In genomic region chr11:11825670-11826069, GRCm38 (mm10) we compare ENCODE assay signal across 13 mouse cellular contexts. TPM values are rescaled to one million over a fixed set of nuclear protein-coding genes. Genes with fewer than 3 reads are reported as not detected.
A peak's percentile ranks its signal among the peaks of the same experiment; 100 is the strongest.
DNase-seq lines count a peak whose midpoint lies in the region; ATAC-seq and TF ChIP-seq lines count a peak whose summit lies in the region.
"Had no signal": no experiment of that assay in that cellular context is flagged by ENCODE, and none has a peak within 500 bp of the region (broad histone marks: within the 10 kb centered on the region; RNA-seq: fewer than 3 reads in every experiment).

No protein-coding gene starts in this region.

- peak overlapping the region; percentile 79 for H3K27ac ChIP-seq in hindbrain, embryonic 12.5 days
- no peak overlapping the region; the same call in 1 of the 2 replicates for H3K27ac ChIP-seq in hindbrain, embryonic 11.5 days (ENCODE audit: low read depth, low read length)
- H3K27ac ChIP-seq in MEL (ENCODE audit: control insufficient read depth, low read depth, low read length), result no peak overlapping the region
- 0 out of 2 replicates have a peak overlapping the region, but pooled peaks have one; percentile 39 for H3K27ac ChIP-seq in limb, embryonic 11.5 days (replicated peaks; ENCODE audit: low read depth, low read length)
- H3K27ac ChIP-seq: hindbrain, embryonic 15.5 days; macrophage had no signal

- H3K9ac ChIP-seq in hindbrain, embryonic 12.5 days, result no peak overlapping the region
- H3K9ac ChIP-seq in hindbrain, embryonic 11.5 days (ENCODE audit: low read depth, low read length), result no peak overlapping the region
- no peak overlapping the region for H3K9ac ChIP-seq in MEL (ENCODE audit: control insufficient read depth, low read depth, low read length, poor library complexity, severe bottlenecking)
- H3K9ac ChIP-seq in limb, embryonic 11.5 days (ENCODE audit: low read length), result no peak overlapping the region
- H3K9ac ChIP-seq: hindbrain, embryonic 15.5 days had no signal

- peaks cover 66% of the 10 kb centered on the region for H3K4me1 ChIP-seq in hindbrain, embryonic 12.5 days
- peaks cover 20% of the 10 kb centered on the region for H3K4me1 ChIP-seq in hindbrain, embryonic 11.5 days (replicated peaks; ENCODE audit: control insufficient read depth, insufficient read depth, low read length)
- H3K4me1 ChIP-seq in MEL (ENCODE audit: control insufficient read depth in 1 of 2, insufficient read depth in 2 of 2, low read length in 2 of 2), result peaks cover 0 to 9% of the 10 kb centered on the region in 2 experiments; a peak in 1 of 4 replicates
- peaks cover 54% of the 10 kb centered on the region for H3K4me1 ChIP-seq in limb, embryonic 11.5 days (ENCODE audit: control insufficient read depth, insufficient read depth, low read length)

- peak; percentile 41 to 85 for DNase-seq in adrenal gland, adult (ENCODE audit: inconsistent age in 2 of 2, low spot score in 1 of 2)
- no peak for DNase-seq in adrenal gland, postnatal 4 days (ENCODE audit: low spot score in 2 of 2)
- DNase-seq in hindbrain, embryonic 11.5 days (ENCODE audit: low spot score), result no peak
- DNase-seq in MEL (ENCODE audit: low read depth, low spot score), result peak; percentile 41
- DNase-seq in limb, embryonic 11.5 days (ENCODE audit: low spot score), result no peak
- no peak for DNase-seq in Muller cell, postnatal 12 days (ENCODE audit: inconsistent ontology term)
- DNase-seq: cerebellum, adult 2 months; layer of hippocampus, adult 9-11 months; thymus, postnatal 4 days had no signal

- no peak for TF ChIP-seq CTCF in MEL (IDR thresholded peaks at IDR 0.05 in 2 of 3, conservative IDR thresholded peaks at IDR 0.05 in 1 of 3; ENCODE audit: control insufficient read depth in 1 of 3, insufficient read depth in 1 of 3, low read depth in 2 of 3, low read length in 3 of 3, poor library complexity in 1 of 3, severe bottlenecking in 1 of 3)

- no peaks in the 10 kb centered on the region for H3K79me2 ChIP-seq in MEL (ENCODE audit: control insufficient read depth, insufficient read depth, low read length, poor library complexity)

- H3K4me3 ChIP-seq in hindbrain, embryonic 12.5 days, result no peak overlapping the region
- no peak overlapping the region for H3K4me3 ChIP-seq in hindbrain, embryonic 11.5 days (ENCODE audit: low read depth, low read length)
- H3K4me3 ChIP-seq in MEL (ENCODE audit: control insufficient read depth in 1 of 2, insufficient read depth in 1 of 2, low read depth in 2 of 2, low read length in 2 of 2), result no peak overlapping the region
- no peak overlapping the region for H3K4me3 ChIP-seq in limb, embryonic 11.5 days (ENCODE audit: low read depth, low read length)
- H3K4me3 ChIP-seq: hindbrain, embryonic 15.5 days had no signal

- TF ChIP-seq POLR2A in MEL (IDR thresholded peaks at IDR 0.05; ENCODE audit: control insufficient read depth in 1 of 2, insufficient read depth in 1 of 2, low read depth in 1 of 2, low read length in 2 of 2, poor library complexity in 1 of 2), result no peak

- 76% methylated on average over 6 of the region's 6 CpGs for WGBS in hindbrain, embryonic 12.5 days
- 80% methylated on average over 6 of the region's 6 CpGs for WGBS in hindbrain, embryonic 11.5 days
- WGBS in limb, embryonic 11.5 days, result 83% methylated on average over 6 of the region's 6 CpGs

- no peak for TF ChIP-seq RAD21 in MEL (IDR thresholded peaks at IDR 0.05; ENCODE audit: low read depth, low read length)

- H3K27me3 ChIP-seq in hindbrain, embryonic 12.5 days, result no peaks in the 10 kb centered on the region
- no peaks in the 10 kb centered on the region for H3K27me3 ChIP-seq in hindbrain, embryonic 11.5 days (ENCODE audit: control insufficient read depth, insufficient read depth, low read length)
- H3K27me3 ChIP-seq in MEL (ENCODE audit: control insufficient read depth in 1 of 2, insufficient read depth in 2 of 2, low read length in 2 of 2), result peaks cover 31 to 40% of the 10 kb centered on the region in 2 experiments
- no peaks in the 10 kb centered on the region for H3K27me3 ChIP-seq in limb, embryonic 11.5 days (ENCODE audit: control insufficient read depth, insufficient read depth, low read length)
- H3K27me3 ChIP-seq: hindbrain, embryonic 15.5 days had no signal

- H3K9me3 ChIP-seq in hindbrain, embryonic 12.5 days (replicated peaks), result no peaks in the 10 kb centered on the region
- no peaks in the 10 kb centered on the region for H3K9me3 ChIP-seq in hindbrain, embryonic 11.5 days (ENCODE audit: control insufficient read depth, low read length)
- no peaks in the 10 kb centered on the region for H3K9me3 ChIP-seq in MEL (replicated peaks; ENCODE audit: insufficient read depth, low read length)
- no peaks in the 10 kb centered on the region for H3K9me3 ChIP-seq in limb, embryonic 11.5 days (ENCODE audit: control insufficient read depth, low read length)
- H3K9me3 ChIP-seq: hindbrain, embryonic 15.5 days had no signal

- H3K4me2 ChIP-seq in hindbrain, embryonic 12.5 days (replicated peaks), result no peak overlapping the region
- no peak overlapping the region for H3K4me2 ChIP-seq in hindbrain, embryonic 11.5 days (replicated peaks; ENCODE audit: low read depth, low read length)
- no peak overlapping the region for H3K4me2 ChIP-seq in limb, embryonic 11.5 days (ENCODE audit: low read depth, severe bottlenecking)
- H3K4me2 ChIP-seq: hindbrain, embryonic 15.5 days had no signal

- H3K36me3 ChIP-seq in hindbrain, embryonic 12.5 days, result no peaks in the 10 kb centered on the region
- H3K36me3 ChIP-seq in hindbrain, embryonic 11.5 days (ENCODE audit: control insufficient read depth, insufficient read depth, low read length), result no peaks in the 10 kb centered on the region
- peaks cover 0 to 8% of the 10 kb centered on the region in 2 experiments; a peak in 2 of 4 replicates for H3K36me3 ChIP-seq in MEL (ENCODE audit: control insufficient read depth in 1 of 2, insufficient read depth in 2 of 2, low read length in 2 of 2)
- H3K36me3 ChIP-seq in limb, embryonic 11.5 days (ENCODE audit: control insufficient read depth, insufficient read depth, low read length), result no peaks in the 10 kb centered on the region
- H3K36me3 ChIP-seq: hindbrain, embryonic 15.5 days had no signal

- ATAC-seq in hindbrain, embryonic 12.5 days (ENCODE audit: low FRiP score), result no peak
- no peak for ATAC-seq in hindbrain, embryonic 11.5 days (ENCODE audit: low FRiP score)
- ATAC-seq in limb, embryonic 11.5 days (ENCODE audit: insufficient number of reproducible peaks, low FRiP score, low TSS enrichment, low read depth), result no peak
- no peak for ATAC-seq in granulocyte monocyte progenitor cell, adult 5-6 weeks (replicated peaks; ENCODE audit: poor library complexity, severe bottlenecking)

- TF ChIP-seq EP300 in MEL (IDR thresholded peaks at IDR 0.05; ENCODE audit: low read depth in 1 of 2, low read length in 2 of 2), result no peak

TF ChIP-seq in MEL, 35 proteins besides CTCF, POLR2A, EP300 and RAD21:
- no peak for TF ChIP-seq GATA1 (IDR thresholded peaks at IDR 0.05; ENCODE audit: low read depth, low read length)
- no peak for TF ChIP-seq MYC (IDR thresholded peaks at IDR 0.05; ENCODE audit: low read depth, low read length)
- no peak for TF ChIP-seq ZC3H11A (IDR thresholded peaks at IDR 0.05; ENCODE audit: low read depth, low read length)
- no peak for TF ChIP-seq POLR2AphosphoS2 (IDR thresholded peaks at IDR 0.05; ENCODE audit: low read length)
- TF ChIP-seq MAFK (IDR thresholded peaks at IDR 0.05; ENCODE audit: borderline replicate concordance, low read depth, low read length), result no peak
- TF ChIP-seq ETS1 (IDR thresholded peaks at IDR 0.05; ENCODE audit: low read depth, low read length), result no peak
- TF ChIP-seq MAX (IDR thresholded peaks at IDR 0.05; ENCODE audit: low read length), result no peak
- no peak for TF ChIP-seq POLR2AphosphoS5 (IDR thresholded peaks at IDR 0.05; ENCODE audit: borderline replicate concordance, low read depth, low read length)
- TF ChIP-seq BHLHE40 (IDR thresholded peaks at IDR 0.05; ENCODE audit: borderline replicate concordance, low read depth, low read length), result no peak
- TF ChIP-seq MEF2A (IDR thresholded peaks at IDR 0.05; ENCODE audit: extremely low read depth, insufficient replicate concordance, low read depth, low read length, poor library complexity, severe bottlenecking), result no peak
- TF ChIP-seq TAL1 (IDR thresholded peaks at IDR 0.05; ENCODE audit: low read length), result no peak
- no peak for TF ChIP-seq MYB (IDR thresholded peaks at IDR 0.05; ENCODE audit: low read depth, low read length)
- no peak for TF ChIP-seq RCOR1 (IDR thresholded peaks at IDR 0.05; ENCODE audit: low read depth, low read length)
- TF ChIP-seq MAZ (IDR thresholded peaks at IDR 0.05; ENCODE audit: low read depth, low read length), result no peak
- TF ChIP-seq CHD1 (IDR thresholded peaks at IDR 0.05; ENCODE audit: low read depth, low read length), result no peak
- no peak for TF ChIP-seq TBP (IDR thresholded peaks at IDR 0.05; ENCODE audit: low read depth, low read length)
- no peak for TF ChIP-seq ZKSCAN1 (IDR thresholded peaks at IDR 0.05; ENCODE audit: low read depth, low read length)
- no peak for TF ChIP-seq ZMIZ1 (IDR thresholded peaks at IDR 0.05; ENCODE audit: low read depth, low read length)

RNA-seq across cellular contexts. Expression of gene Fignl1, which starts 16.9 kb away (rescaled TPM):
- 10 to 100 TPM; 17.9 to 18.2 TPM for total RNA-seq in adrenal gland, postnatal 4 days (2021)
- 41.0 and 41.1 TPM in 2 replicates for polyA plus RNA-seq in hindbrain, embryonic 12.5 days (2016; fragmentation: Nextera tagmentation; extraction: Ambion mirVana)
- polyA plus RNA-seq in hindbrain, embryonic 11.5 days (2014; fragmentation: Nextera tagmentation; extraction: Ambion mirVana), result 66.4 and 73.5 TPM in 2 replicates
- total RNA-seq in MEL (2012; rRNA removed), result 57.8 and 59.9 TPM in 2 replicates
- polyA plus RNA-seq in MEL (2012; ENCODE audit: insufficient read depth in 1 of 2, insufficient read length in 2 of 2, low read depth in 1 of 2, low replicate concordance in 2 of 2, missing spikeins in 1 of 2), result 10 to 100 TPM; 34.2 to 51.2 TPM
- polyA plus RNA-seq in limb, embryonic 11.5 days (2014; fragmentation: Nextera tagmentation; extraction: Ambion mirVana), result 96.7 and 102 TPM in 2 replicates
- total RNA-seq in granulocyte monocyte progenitor cell, adult 5-6 weeks (2014; fragmentation: Nextera tagmentation), result 43.8 and 51.2 TPM in 2 replicates
- 93.0 and 100 TPM in 2 replicates for total RNA-seq in granulocyte monocyte progenitor cell, adult 5-6 weeks (2017)

Comparison
In these comparisons a context has a peak if more than half of its experiments do, and no peak if none do; other contexts are left out.
1. DNase-seq: peak in adrenal gland, adult (2 of 2) and MEL (single experiment); none in adrenal gland, postnatal 4 days (0 of 2), hindbrain, embryonic 11.5 days (single experiment), limb, embryonic 11.5 days (single experiment) and Muller cell, postnatal 12 days (single experiment).
2. H3K27ac ChIP-seq: peak in hindbrain, embryonic 12.5 days (single experiment) and limb, embryonic 11.5 days (single experiment); none in hindbrain, embryonic 11.5 days (single experiment) and MEL (single experiment).